Comparison of ENCODE assay signal across 8 mouse cellular contexts in genomic region chr9:96916620-96917538, GRCm38 (mm10). TPM values are rescaled to one million over a fixed set of nuclear protein-coding genes. Genes with fewer than 3 reads are reported as not detected.
DNase-seq lines count a peak whose midpoint lies in the region; ATAC-seq and TF ChIP-seq lines count a peak whose summit lies in the region.

No protein-coding gene starts in this region.

- peaks cover 8% of the 10 kb centered on the region for H3K27me3 ChIP-seq in C2C12 (ENCODE audit: control insufficient read depth, insufficient read depth, insufficient read length)
- H3K27me3 ChIP-seq in heart, embryonic 12.5 days (replicated peaks), result no peaks in the 10 kb centered on the region
- no peaks in the 10 kb centered on the region for H3K27me3 ChIP-seq in kidney, embryonic 16.5 days (ENCODE audit: insufficient read depth, low read length)
- H3K27me3 ChIP-seq in stomach, embryonic 14.5 days (ENCODE audit: control insufficient read depth, insufficient read depth, low read length), result no peaks in the 10 kb centered on the region

- peaks cover 7% of the 10 kb centered on the region for H3K9me3 ChIP-seq in heart, embryonic 12.5 days (replicated peaks)
- H3K9me3 ChIP-seq in kidney, embryonic 16.5 days (ENCODE audit: low read length), result peaks cover 7% of the 10 kb centered on the region
- H3K9me3 ChIP-seq in stomach, embryonic 14.5 days (ENCODE audit: control insufficient read depth, low read depth, low read length), result no peaks in the 10 kb centered on the region

- no peak overlapping the region for H3ac ChIP-seq in C2C12 (ENCODE audit: control insufficient read depth, insufficient read length, low read depth)

- no peak overlapping the region for H3K27ac ChIP-seq in heart, embryonic 12.5 days (ENCODE audit: poor library complexity, severe bottlenecking)
- H3K27ac ChIP-seq in kidney, embryonic 16.5 days (ENCODE audit: low read length), result no peak overlapping the region
- no peak overlapping the region for H3K27ac ChIP-seq in stomach, embryonic 14.5 days (ENCODE audit: low read length)

- H3K36me3 ChIP-seq in C2C12 (ENCODE audit: control insufficient read depth, insufficient read depth), result no peaks in the 10 kb centered on the region
- no peaks in the 10 kb centered on the region for H3K36me3 ChIP-seq in heart, embryonic 12.5 days
- no peaks in the 10 kb centered on the region for H3K36me3 ChIP-seq in kidney, embryonic 16.5 days (ENCODE audit: insufficient read depth, low read length)
- H3K36me3 ChIP-seq in stomach, embryonic 14.5 days (ENCODE audit: control insufficient read depth, insufficient read depth, low read length), result no peaks in the 10 kb centered on the region

- no peak overlapping the region for H3K4me3 ChIP-seq in C2C12 (ENCODE audit: insufficient read depth, poor library complexity, severe bottlenecking)
- H3K4me3 ChIP-seq in heart, embryonic 12.5 days, result no peak overlapping the region
- H3K4me3 ChIP-seq in kidney, embryonic 16.5 days (ENCODE audit: low read length), result no peak overlapping the region
- no peak overlapping the region for H3K4me3 ChIP-seq in stomach, embryonic 14.5 days (ENCODE audit: low read depth, low read length)

- peak; percentile 97 for DNase-seq in brain, adult 2 months (ENCODE audit: low read depth, low spot score)
- DNase-seq in liver, result peak; percentile 83
- DNase-seq in natural killer cell, adult 2 months (ENCODE audit: low spot score in 2 of 2), result peak; percentile 83 to 89

- ATAC-seq in erythroid progenitor cell, adult 5-6 weeks (replicated peaks; ENCODE audit: low FRiP score, poor library complexity, severe bottlenecking), result peak; percentile 63
- peak; percentile 75; the same call in 1 of the 2 replicates for ATAC-seq in heart, embryonic 12.5 days (ENCODE audit: insufficient number of reproducible peaks, low FRiP score)
- peak; percentile 86 for ATAC-seq in kidney, embryonic 16.5 days (ENCODE audit: low FRiP score, low TSS enrichment)
- peak; percentile 81; the same call in 1 of the 2 replicates for ATAC-seq in stomach, embryonic 14.5 days (ENCODE audit: insufficient number of reproducible peaks, insufficient read depth, low FRiP score, low read depth)

- H3K9ac ChIP-seq in heart, embryonic 12.5 days, result no peak overlapping the region
- H3K9ac ChIP-seq in kidney, embryonic 16.5 days (replicated peaks; ENCODE audit: low read length), result no peak overlapping the region
- H3K9ac ChIP-seq in stomach, embryonic 14.5 days (replicated peaks; ENCODE audit: low read depth, low read length), result no peak overlapping the region

- peaks cover 9% of the 10 kb centered on the region for H3K4me1 ChIP-seq in heart, embryonic 12.5 days (replicated peaks)
- no peaks in the 10 kb centered on the region for H3K4me1 ChIP-seq in kidney, embryonic 16.5 days (ENCODE audit: insufficient read depth, low read length)
- no peaks in the 10 kb centered on the region for H3K4me1 ChIP-seq in stomach, embryonic 14.5 days (ENCODE audit: control insufficient read depth, insufficient read depth, low read length)

- H3K4me2 ChIP-seq in heart, embryonic 12.5 days, result 0 out of 2 replicates have a peak overlapping the region, but pooled peaks have one; percentile 23
- no peak overlapping the region for H3K4me2 ChIP-seq in kidney, embryonic 16.5 days (replicated peaks; ENCODE audit: low read depth, low read length)
- H3K4me2 ChIP-seq in stomach, embryonic 14.5 days (replicated peaks; ENCODE audit: low read depth, low read length), result no peak overlapping the region

- no peaks in the 10 kb centered on the region for H3K79me3 ChIP-seq in C2C12 (ENCODE audit: low read depth)

- WGBS in heart, embryonic 12.5 days, result 33% methylated on average over 27 of the region's 27 CpGs
- WGBS in kidney, embryonic 16.5 days, result 40% methylated on average over 27 of the region's 27 CpGs
- WGBS in stomach, embryonic 14.5 days, result 38% methylated on average over 27 of the region's 27 CpGs

- TF ChIP-seq CTCF in C2C12 (IDR thresholded peaks at IDR 0.05; ENCODE audit: control insufficient read depth, insufficient read depth, insufficient read length), result peak; percentile 90

- no peaks in the 10 kb centered on the region for H3K79me2 ChIP-seq in C2C12 (ENCODE audit: control insufficient read depth, insufficient read depth)

TF ChIP-seq in C2C12, 6 proteins besides CTCF, POLR2A, EP300 and RAD21:
- TF ChIP-seq MYOD1 (IDR thresholded peaks at IDR 0.05; ENCODE audit: control insufficient read depth, insufficient read length, low read depth) (no peak), MAX (IDR thresholded peaks at IDR 0.05) (no peak), CEBPB (IDR thresholded peaks at IDR 0.05; ENCODE audit: low read depth) (no peak), FOSL1 (IDR thresholded peaks at IDR 0.05; ENCODE audit: insufficient read depth, low read length, poor library complexity, severe bottlenecking) (no peak), MYOG (IDR thresholded peaks at IDR 0.05; ENCODE audit: control insufficient read depth, extremely low read depth, insufficient read length) (no peak), USF1 (IDR thresholded peaks at IDR 0.05; ENCODE audit: low read depth) (no peak)

RNA-seq across cellular contexts. Expression of gene Pxylp1, which starts 24.4 kb away (rescaled TPM):
- polyA plus RNA-seq in C2C12 (2012; fragmentation: generic; extraction: Trizol), result 7.5 TPM
- 14.8 and 20.1 TPM in 2 replicates for total RNA-seq in erythroid progenitor cell, adult 5-6 weeks (2015; ENCODE audit: low replicate concordance)
- total RNA-seq in erythroid progenitor cell, adult 5-6 weeks (2017; ENCODE audit: low replicate concordance), result 5.4 and 8.7 TPM in 2 replicates
- 36.9 and 37.3 TPM in 2 replicates for polyA plus RNA-seq in heart, embryonic 12.5 days (2016; fragmentation: Nextera tagmentation; extraction: Ambion mirVana)
- 22.2 and 24.4 TPM in 2 replicates for polyA plus RNA-seq in kidney, embryonic 16.5 days (2015; fragmentation: Nextera tagmentation; extraction: Ambion mirVana)
- 36.8 and 37.7 TPM in 2 replicates for polyA plus RNA-seq in stomach, embryonic 14.5 days (2014; fragmentation: Nextera tagmentation; extraction: Ambion mirVana)
